ENCODE assay signal across 24 mouse cellular contexts in genomic region chr7:75793091-75793490, GRCm38 (mm10).
"Had no signal": no experiment of that assay in that cellular context is flagged by ENCODE, and none has a peak within 500 bp of the region (broad histone marks: within the 10 kb centered on the region; RNA-seq: fewer than 3 reads in every experiment).

No protein-coding gene starts in this region.

- H3K9ac ChIP-seq: heart, embryonic 12.5 days; hindbrain, embryonic 12.5 days; hindbrain, embryonic 14.5 days; limb, embryonic 12.5 days; liver, embryonic 13.5 days; liver, embryonic 15.5 days; liver, postnatal 0 days had no signal

- H3K27ac ChIP-seq: hindbrain, embryonic 10.5 days; hindbrain, embryonic 12.5 days; hindbrain, embryonic 14.5 days; layer of hippocampus, adult 2 months; limb, embryonic 10.5 days; limb, embryonic 12.5 days; liver, embryonic 13.5 days; liver, embryonic 15.5 days had no signal

- H3K4me3 ChIP-seq: heart, embryonic 12.5 days; hindbrain, embryonic 10.5 days; hindbrain, embryonic 12.5 days; layer of hippocampus, adult 2 months; limb, embryonic 10.5 days; limb, embryonic 12.5 days; liver, embryonic 13.5 days; liver, embryonic 15.5 days had no signal

- H3K36me3 ChIP-seq: heart, embryonic 12.5 days; hindbrain, embryonic 10.5 days; hindbrain, embryonic 12.5 days; limb, embryonic 10.5 days; limb, embryonic 12.5 days; liver, embryonic 13.5 days; liver, embryonic 15.5 days had no signal

- H3K9me3 ChIP-seq: heart, embryonic 12.5 days; hindbrain, embryonic 10.5 days; hindbrain, embryonic 12.5 days; limb, embryonic 10.5 days; limb, embryonic 12.5 days; liver, embryonic 13.5 days; liver, embryonic 15.5 days had no signal

- DNase-seq: gastrocnemius, postnatal 25 days; heart, postnatal 10 days; heart, postnatal 4 days; kidney, adult 11 months; kidney, adult 8-10 months; kidney, postnatal 10 days; kidney, postnatal 25 days; kidney, postnatal 4 days; layer of hippocampus, postnatal 36 days; liver; liver, embryonic 13.5 days; liver, postnatal 0 days; lung, adult 2 months had no signal

- H3K4me2 ChIP-seq: heart, embryonic 12.5 days; hindbrain, embryonic 12.5 days; hindbrain, embryonic 14.5 days; limb, embryonic 12.5 days; liver, embryonic 11.5 days; liver, embryonic 13.5 days; liver, embryonic 15.5 days had no signal

- ATAC-seq: hindbrain, embryonic 16.5 days; intestine, embryonic 16.5 days; liver, postnatal 0 days had no signal

- H3K27me3 ChIP-seq: heart, embryonic 12.5 days; hindbrain, embryonic 12.5 days; limb, embryonic 12.5 days; liver, embryonic 13.5 days; liver, embryonic 15.5 days had no signal
